Mouse (Mus musculus) v-Abl transformed pro-B cells (cell line): ENCODE results near the gene Myl4.
"Not testable (repeated sequence)": the region's sequence is repeated elsewhere in the genome, so short reads cannot be mapped to it uniquely, and the experiment has no call there.

Source experiments
- in situ Hi-C, 2 experiments: fragments of 400-800 bp; cut with MboI; formaldehyde crosslinking; loops; one replicate each; pipeline ENCODE4 v1.15.1; 2025; ENCODE audit not compliant: unreplicated experiment in 2 of 2

The Myl4 gene

DNA sequence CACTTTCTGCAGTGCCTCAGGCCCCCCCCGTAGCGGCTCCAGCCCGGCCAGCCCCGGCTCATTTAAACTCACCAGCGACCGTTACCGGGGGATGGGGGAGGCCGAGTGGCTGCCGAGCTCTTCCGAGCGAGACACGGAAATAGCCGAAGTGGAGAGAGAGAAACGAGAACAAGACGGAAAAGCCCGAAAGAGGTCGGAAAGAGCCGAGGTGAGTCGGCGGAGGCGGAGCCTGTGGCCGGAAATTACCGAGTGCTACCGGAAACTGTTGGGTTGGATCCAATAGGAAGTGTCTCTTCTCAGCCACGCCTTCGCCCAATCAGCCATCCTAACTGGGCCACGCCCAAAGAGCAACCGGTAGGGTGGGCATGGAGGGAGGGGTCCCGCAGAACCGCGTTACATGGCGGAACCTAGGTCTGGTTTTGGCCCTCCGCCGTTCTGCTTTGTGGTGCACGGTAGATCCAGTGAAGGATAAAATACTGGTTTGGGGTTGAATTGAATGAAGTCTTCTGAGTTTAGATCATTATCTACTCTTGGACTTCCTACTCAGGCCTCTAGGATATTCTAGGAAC lies at the start of gene Myl4, which contains the start of gene Cdc27:
Myl4 (plus strand) TSS at position 258 of the 569 bp plus-strand sequence.
Cdc27 (minus strand) TSS at position 215 of the 569 bp plus-strand sequence.
- in situ Hi-C loops = loop anchor here (5.0 kb wide), 1 partner anchor 37 kb away; no protein-coding TSS in a partner anchor

DNA sequence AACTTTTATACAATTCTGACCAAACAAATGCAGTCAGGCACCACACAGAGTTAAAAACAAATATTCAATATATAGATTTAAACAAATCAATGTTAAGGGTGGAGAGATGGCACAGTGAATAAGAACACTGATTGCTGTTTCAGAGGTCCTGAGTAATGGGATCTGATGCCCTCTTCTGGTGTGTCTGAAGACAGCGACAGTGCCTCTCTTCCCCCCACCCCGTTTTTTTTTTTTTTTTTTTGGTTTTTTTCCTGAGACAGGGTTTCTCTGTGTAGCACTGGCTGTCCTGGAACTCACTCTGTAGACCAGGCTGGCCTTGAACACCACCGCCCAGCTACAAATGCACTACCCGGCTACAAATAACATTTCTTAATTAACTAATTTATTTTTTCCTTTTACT lies 42.0 kb upstream of the Myl4 start:
- in situ Hi-C loops = loop anchor here (10.0 to 25.0 kb wide), 2 partner anchors 479 to 616 kb away; partner anchors contain the start of gene Mettl2 (in 2 of the 2)

DNA sequence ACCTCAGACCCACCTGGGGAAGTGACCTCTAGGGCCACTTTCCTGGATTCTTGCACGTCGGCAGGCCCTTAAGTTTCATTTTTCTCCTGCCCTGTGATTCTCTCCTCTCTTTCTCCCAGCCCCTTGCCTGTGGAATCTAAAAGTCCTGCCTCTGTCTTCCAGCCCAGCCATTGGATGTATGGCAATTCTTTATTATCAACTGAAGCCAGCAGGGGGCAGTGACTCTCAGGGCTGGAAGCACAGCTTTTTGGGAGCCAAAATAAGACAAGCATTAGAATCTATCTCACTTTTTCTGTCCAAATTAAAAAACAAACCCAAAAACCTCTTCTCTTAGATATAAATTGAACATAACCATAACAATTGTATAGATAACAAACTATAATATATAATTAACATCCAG lies 39.9 kb upstream of the Myl4 start:
- in situ Hi-C loops = loop anchor here (5.0 to 25.0 kb wide), 3 partner anchors 77 to 477 kb away; no protein-coding TSS in a partner anchor

GRCm38 (mm10) chr11:104512436-104512835 lies 38.0 kb upstream of the Myl4 start:
- in situ Hi-C loops = loop anchor here (5.0 to 25.0 kb wide), 3 partner anchors 75 to 475 kb away; no protein-coding TSS in a partner anchor

GRCm38 (mm10) chr11:104525935-104526334 lies 24.5 kb upstream of the Myl4 start:
- in situ Hi-C loops = no loop called here

- in situ Hi-C loops = no loop called here
These were observed 13.6 kb upstream of the Myl4 start for GRCm38 (mm10) chr11:104536843-104537242.

GRCm38 (mm10) chr11:104537945-104538555 lies 12.4 kb upstream of the Myl4 start:
- in situ Hi-C loops = no loop called here

GRCm38 (mm10) chr11:104539811-104540210 lies 10.7 kb upstream of the Myl4 start:
- in situ Hi-C loops = no loop called here

- in situ Hi-C loops = not testable (repeated sequence)
These were observed 7.1 kb upstream of the Myl4 start for GRCm38 (mm10) chr11:104543337-104543736.

- in situ Hi-C loops = no loop called here
These were observed 6.0 kb upstream of the Myl4 start for GRCm38 (mm10) chr11:104544507-104544906.

DNA sequence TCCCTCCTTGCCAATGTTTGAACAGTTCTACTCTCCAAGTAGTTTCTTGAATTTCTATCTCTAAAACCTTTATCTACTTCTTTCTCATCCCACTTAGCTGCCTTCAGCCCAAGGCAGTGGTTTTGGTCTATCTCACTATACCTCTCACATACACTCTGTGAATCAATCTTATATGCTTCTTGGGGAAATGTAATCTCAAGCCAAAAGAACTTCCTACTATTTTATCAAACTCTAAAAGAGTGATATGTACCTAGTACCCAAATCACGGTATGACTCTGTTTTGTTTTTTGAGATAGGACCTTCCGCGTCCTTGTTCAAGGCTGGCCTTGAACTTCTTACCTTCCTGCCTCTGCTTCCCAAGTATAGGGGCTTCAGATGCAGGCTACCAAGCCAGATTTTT lies 3.0 kb upstream of the Myl4 start:
- in situ Hi-C loops = no loop called here

GRCm38 (mm10) chr11:104549438-104550405 lies 741 bp upstream of the Myl4 start:
- in situ Hi-C loops = loop anchor here (5.0 kb wide), 1 partner anchor 38 kb away; no protein-coding TSS in a partner anchor

GRCm38 (mm10) chr11:104558065-104558464 lies 7.6 kb downstream of the Myl4 start:
- in situ Hi-C loops = no loop called here

- in situ Hi-C loops = no loop called here
These were observed 8.4 kb downstream of the Myl4 start for GRCm38 (mm10) chr11:104558651-104559403.

DNA sequence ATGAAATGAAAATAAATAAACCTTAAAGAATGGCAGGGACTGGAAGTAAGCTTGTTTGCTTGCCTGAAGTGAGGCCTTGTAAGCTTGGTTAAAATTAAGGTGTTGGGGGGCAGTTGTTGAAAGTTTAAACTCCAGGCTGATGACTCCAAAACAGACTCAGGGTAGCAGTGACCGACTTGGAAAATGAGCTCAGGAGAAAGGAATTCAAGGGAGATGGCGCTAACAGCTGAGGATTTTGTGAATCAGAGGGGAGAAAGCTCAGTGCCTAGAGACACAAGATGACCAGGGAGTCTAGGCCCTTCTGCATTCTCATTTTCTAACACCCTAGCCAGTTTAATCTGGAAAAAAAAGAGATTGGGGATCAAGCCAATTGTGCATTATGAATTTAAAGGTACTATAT lies 10.5 kb downstream of the Myl4 start:
- in situ Hi-C loops = no loop called here

- in situ Hi-C loops = no loop called here
These were observed 13.0 kb downstream of the Myl4 start for GRCm38 (mm10) chr11:104563496-104563895.

GRCm38 (mm10) chr11:104565172-104565571 lies 14.7 kb downstream of the Myl4 start:
- in situ Hi-C loops = no loop called here

DNA sequence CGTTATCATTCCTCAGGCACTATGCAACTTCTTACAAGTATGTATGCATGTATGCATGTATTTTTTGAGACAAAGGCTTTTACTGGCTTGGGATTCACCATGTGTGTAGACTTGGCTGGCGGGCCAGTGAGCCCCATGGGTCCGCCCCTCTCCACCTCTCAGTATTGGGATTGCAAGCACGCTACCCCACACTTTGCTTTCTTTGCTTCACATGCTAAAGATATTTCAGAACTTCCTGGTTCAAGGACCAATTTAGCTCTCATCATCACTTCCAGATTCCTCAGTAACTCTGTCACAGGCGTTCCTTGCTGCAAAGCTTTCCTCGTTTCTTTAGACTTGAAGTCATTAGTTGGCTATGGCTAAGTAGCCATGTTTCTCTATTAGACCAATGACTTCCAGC lies 15.6 kb downstream of the Myl4 start:
- in situ Hi-C loops = no loop called here

- in situ Hi-C loops = no loop called here
These were observed 16.3 kb downstream of the Myl4 start for GRCm38 (mm10) chr11:104566796-104567195.

DNA sequence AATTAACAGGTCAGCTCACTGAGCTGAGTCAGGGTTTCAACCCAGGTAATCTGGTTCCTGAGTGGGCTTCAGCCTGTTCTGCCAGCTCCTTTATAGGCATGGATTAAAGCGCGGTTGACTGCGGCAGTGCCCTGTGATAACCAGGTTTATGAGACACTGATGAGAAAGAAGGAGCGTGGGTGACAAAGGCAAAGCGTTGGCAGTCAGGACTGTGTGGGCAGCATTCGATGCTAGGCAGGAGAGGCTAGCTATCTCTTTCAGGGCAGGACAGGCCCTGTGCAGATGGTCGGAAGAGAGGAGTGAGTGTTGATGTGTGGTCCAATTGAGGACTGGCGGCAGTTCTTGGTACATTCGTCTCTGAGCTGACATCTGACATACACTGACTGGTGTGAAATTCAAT lies 17.3 kb downstream of the Myl4 start:
- in situ Hi-C loops = no loop called here
